Mouse (Mus musculus) G1E (cell line): Measurements from ENCODE around the gene Grik4.

ENCODE experiments used
- CTCF ChIP-seq: IDR thresholded peaks from 2 replicates; pipeline ENCODE4 v1.5.1; 2012; ENCODE audit warnings: low read depth, low read length, inconsistent platforms, mixed read lengths
- GATA1 ChIP-seq: IDR thresholded peaks from 2 replicates; pipeline ENCODE4 v1.6.1; 2012; ENCODE audit warnings: borderline replicate concordance, low read length, inconsistent platforms, mixed read lengths
- GATA2 ChIP-seq: IDR thresholded peaks from 2 replicates; pipeline ENCODE4 v1.6.1; 2012; ENCODE audit warnings: low read depth, low read length, inconsistent platforms, borderline replicate concordance

DNA sequence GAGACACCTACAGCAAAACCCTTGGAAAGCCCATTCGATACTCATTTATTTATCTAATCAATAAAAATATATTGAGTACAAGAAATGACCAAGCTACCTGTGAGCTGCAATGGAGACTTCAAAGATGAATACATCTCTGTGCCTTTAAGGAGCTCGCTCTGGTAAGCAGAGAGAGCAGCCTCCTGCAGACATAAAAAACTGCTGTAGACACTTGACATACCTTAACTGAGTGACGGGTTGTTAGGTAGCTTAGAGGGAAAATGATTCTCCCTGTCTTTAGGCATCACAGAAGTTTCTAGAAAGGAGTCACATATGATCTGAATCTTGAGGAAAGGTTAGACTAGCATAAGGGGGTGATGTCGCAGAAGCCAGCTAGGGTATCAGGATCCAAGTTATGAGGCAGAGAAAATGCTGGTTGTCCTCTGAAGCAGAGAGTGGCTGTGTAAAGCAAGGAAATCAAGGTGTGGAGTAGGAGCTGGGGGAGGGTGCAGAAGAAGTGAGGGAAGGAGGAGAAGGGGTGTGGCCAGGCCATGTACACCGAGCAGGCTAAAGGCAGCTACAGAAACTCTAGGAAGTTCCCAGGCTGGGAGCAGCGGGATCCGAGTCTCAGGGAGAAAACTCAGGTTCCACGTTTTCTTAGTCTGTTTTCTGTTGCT is 160.9 kb downstream of the Grik4 start:
- TF ChIP-seq GATA1 (no peak), CTCF (no peak), GATA2 (no peak)
